Mouse (Mus musculus) limb, embryonic 14.5 days (tissue): Measurements from ENCODE around the gene Gm28539. TPM values are rescaled to one million over a fixed set of nuclear protein-coding genes. Genes with fewer than 3 reads are reported as not detected.
"Not testable (repeated sequence)": the region's sequence is repeated elsewhere in the genome, so short reads cannot be mapped to it uniquely, and the experiment has no call there.

Experiments used
- ATAC-seq: fragments of 200-750 bp; cut with Nextera tagmentation; 2 replicates; pipeline ENCODE4 v1.8.0; 2017; ENCODE audit warnings: low read depth, moderate number of reproducible peaks, moderate TSS enrichment; ENCODE audit not compliant: low FRiP score
- DNase-seq: peaks from one replicate; pipeline ENCODE4 v3.0.0-alpha.2; 2015; ENCODE audit warnings: low spot score
- H3K27ac ChIP-seq: fragments of 300-500 bp; sonication (generic); replicated peaks from 2 replicates; pipeline ENCODE4 v1.5.1; 2014; ENCODE audit warnings: low read depth, mild to moderate bottlenecking, low read length, moderate library complexity, mixed read lengths
- H3K27me3 ChIP-seq: fragments of 300-500 bp; sonication (generic); 2 replicates; pipeline ENCODE4 v1.6.1; 2014; ENCODE audit warnings: low read length, mixed read lengths; ENCODE audit not compliant: control insufficient read depth, insufficient read depth
- H3K36me3 ChIP-seq: fragments of 300-500 bp; sonication (generic); 2 replicates; pipeline ENCODE4 v1.6.1; 2014; ENCODE audit warnings: mild to moderate bottlenecking, low read length, moderate library complexity, mixed read lengths; ENCODE audit not compliant: control insufficient read depth, insufficient read depth
- H3K4me1 ChIP-seq: fragments of 300-500 bp; sonication (generic); 2 replicates; pipeline ENCODE4 v1.6.1; 2014; ENCODE audit warnings: antibody characterized with exemption, low read length, mixed read lengths; ENCODE audit not compliant: control insufficient read depth, insufficient read depth
- H3K4me2 ChIP-seq: fragments of 300-500 bp; sonication (generic); replicated peaks from 2 replicates; pipeline ENCODE4 v1.6.1; 2014; ENCODE audit warnings: low read depth, mild to moderate bottlenecking, low read length, moderate library complexity; ENCODE audit not compliant: severe bottlenecking
- H3K4me3 ChIP-seq: fragments of 300-500 bp; sonication (generic); replicated peaks from 2 replicates; pipeline ENCODE4 v1.5.1; 2014; ENCODE audit warnings: low read length
- H3K9ac ChIP-seq: fragments of 300-500 bp; sonication (generic); 2 replicates; pipeline ENCODE4 v1.6.1; 2014; ENCODE audit warnings: mild to moderate bottlenecking, low read depth, low read length, moderate library complexity; ENCODE audit not compliant: severe bottlenecking
- H3K9me3 ChIP-seq: fragments of 300-500 bp; sonication (generic); 2 replicates; pipeline ENCODE4 v1.6.1; 2016; ENCODE audit warnings: low read length; ENCODE audit not compliant: control insufficient read depth
- POLR2A ChIP-seq: fragments of 200-500 bp; IDR thresholded peaks from 2 replicates; pipeline ENCODE4 v1.8.0; 2012; ENCODE audit warnings: inconsistent platforms, mild to moderate bottlenecking, moderate library complexity, borderline replicate concordance; ENCODE audit not compliant: insufficient read depth, insufficient read length; ENCODE audit errors: extremely low read depth
- WGBS: fragments of 180-500 bp; shearing (Covaris S2); extraction: QIAGEN DNeasy Blood & Tissue Kit; methylation state at CpG from one replicate; pipeline ENCODE4 v1.1.7; 2014; 5-methylcytosine and 5-hydroxymethylcytosine counted together
- polyA plus RNA-seq, 2 experiments: library from polyadenylated mRNA; depleted of rRNA in 1 of 2; stranded (reverse) in 1 of 2; unstranded in 1 of 2; fragments of >200 nt; fragmentation: Nextera tagmentation in 1 of 2; extraction: Ambion mirVana in 1 of 2; gene quantifications; 2 replicates each; pipeline versions ENCODE4 v1.2.1 to v1.2.3; 2012 to 2014

Gm28539 gene
- polyA plus RNA-seq, 2 experiments: 4.9 TPM; not detected in 1

DNA sequence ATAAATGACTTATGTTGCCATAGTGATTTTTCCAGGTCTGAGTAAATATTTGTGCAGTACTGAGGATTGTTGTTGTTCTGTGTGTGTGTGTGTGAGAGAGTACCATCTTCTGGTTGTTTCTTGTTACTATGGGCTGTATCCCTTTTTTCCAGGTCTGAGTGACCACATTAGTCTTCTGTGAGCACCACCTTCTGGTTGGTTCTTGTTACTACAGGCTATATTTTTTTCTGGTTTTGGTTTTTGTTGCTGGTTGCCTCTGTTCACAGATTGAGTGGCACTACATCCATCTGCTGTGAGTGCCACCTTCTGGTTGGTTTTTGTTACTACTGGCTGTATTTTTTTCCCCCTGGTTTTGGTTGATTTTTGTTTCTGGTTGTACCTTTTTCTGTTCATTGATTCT lies 22.2 kb downstream of the Gm28539 start:
- no peak for TF ChIP-seq POLR2A
- H3K4me3 ChIP-seq: no peak overlapping the region
- H3K9me3 ChIP-seq: no peaks in the 10 kb centered on the region
- H3K9ac ChIP-seq: no peak overlapping the region
- no peaks in the 10 kb centered on the region for H3K27me3 ChIP-seq
- no peak overlapping the region for H3K27ac ChIP-seq
- H3K4me2 ChIP-seq: no peak overlapping the region
- H3K36me3 ChIP-seq: no peaks in the 10 kb centered on the region
- DNase-seq (peak; percentile 60), ATAC-seq (no peak)
- H3K4me1 ChIP-seq: no peaks in the 10 kb centered on the region

DNA sequence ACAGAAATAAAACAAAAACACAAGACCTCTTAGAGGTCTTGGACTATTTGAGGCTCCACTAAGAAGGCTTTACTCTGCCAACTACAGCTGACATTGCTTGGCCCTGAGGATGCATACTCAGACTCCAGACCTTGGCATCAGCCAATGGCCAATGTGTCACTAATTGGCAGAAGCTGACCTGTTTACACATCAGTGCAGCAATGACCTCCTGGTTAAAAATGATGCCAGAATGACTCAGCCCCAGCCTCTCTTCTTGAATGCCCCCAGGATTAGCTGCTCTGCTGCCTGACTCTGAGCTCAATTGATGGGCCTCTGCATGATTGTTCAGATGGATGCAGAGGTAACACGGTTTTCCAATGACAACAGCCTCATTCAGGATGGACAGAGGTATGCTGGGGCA lies 23.8 kb downstream of the Gm28539 start:
- no peaks in the 10 kb centered on the region for H3K4me1 ChIP-seq
- H3K36me3 ChIP-seq: no peaks in the 10 kb centered on the region
- WGBS: 57% methylated on average over 1 of the region's 1 CpGs
- ATAC-seq: no peak
- no peak overlapping the region for H3K27ac ChIP-seq
- H3K9ac ChIP-seq: no peak overlapping the region
- H3K27me3 ChIP-seq: no peaks in the 10 kb centered on the region
- H3K4me3 ChIP-seq: no peak overlapping the region
- no peak for DNase-seq
- H3K4me2 ChIP-seq: no peak overlapping the region
- no peaks in the 10 kb centered on the region for H3K9me3 ChIP-seq
- TF ChIP-seq POLR2A: no peak

GRCm38 (mm10) chr16:18870495-18870894 lies 34.1 kb downstream of the Gm28539 start:
- not testable (repeated sequence) for H3K4me3 ChIP-seq
- 83% methylated on average over 1 of the region's 1 CpGs for WGBS
- peaks cover 33% of the 10 kb centered on the region for H3K36me3 ChIP-seq

GRCm38 (mm10) chr16:18876091-18876441 lies 39.7 kb downstream of the Gm28539 start:
- Histone ChIP-seq H3K4me2 (peak overlapping the region; percentile 82), H3K27me3 (no peaks in the 10 kb centered on the region), H3K4me3 (peak overlapping the region; percentile 87), H3K36me3 (peaks cover 33% of the 10 kb centered on the region), H3K9me3 (no peaks in the 10 kb centered on the region), H3K27ac (peak overlapping the region; percentile 92), H3K4me1 (no peaks in the 10 kb centered on the region; the same call in 1 of the 2 replicates), H3K9ac (peak overlapping the region; percentile 88)
- no peak for DNase-seq
- WGBS: under 1% methylated on average over 17 of the region's 17 CpGs
- no peak; the same call in 1 of the 2 replicates for TF ChIP-seq POLR2A
- no peak; the same call in 1 of the 2 replicates for ATAC-seq

More at GRCm38 (mm10) chr16:18870495-18870894, 34.1 kb downstream of the Gm28539 start:
- H3K27ac ChIP-seq, H3K4me2 ChIP-seq, ATAC-seq, H3K4me1 ChIP-seq, H3K9me3 ChIP-seq, DNase-seq, H3K27me3 ChIP-seq, H3K9ac ChIP-seq: not testable (repeated sequence)

GRCm38 (mm10) chr16:18876442-18877308 lies 40.3 kb downstream of the Gm28539 start, which contains the start of the genes Mrpl40 and Hira:
Gene Mrpl40, minus strand, starts transcription at chr16:18876862.
Gene Hira, plus strand, starts transcription at chr16:18877037.
- Histone ChIP-seq H3K4me1 (no peaks in the 10 kb centered on the region; the same call in 1 of the 2 replicates), H3K9me3 (no peaks in the 10 kb centered on the region), H3K27me3 (no peaks in the 10 kb centered on the region), H3K4me3 (peak within 1 kb of the TSS; percentile 87), H3K4me2 (peak within 1 kb of the TSS; percentile 82), H3K36me3 (peaks cover 29% of the 10 kb centered on the region), H3K9ac (peak within 1 kb of the TSS; percentile 88), H3K27ac (peak within 1 kb of the TSS; percentile 92)
- peak; percentile 47; the same call in 1 of the 2 replicates for TF ChIP-seq POLR2A
- DNase-seq: peak; percentile 91
- ATAC-seq: peak; percentile 94
- under 1% methylated on average over 82 of the region's 93 CpGs for WGBS
